Mouse (Mus musculus): Measurements from ENCODE around the gene Rpusd4. TPM values are rescaled to one million over a fixed set of nuclear protein-coding genes. Genes with fewer than 3 reads are reported as not detected.

Gene Rpusd4
- 1 to 10 TPM; 8.4 to 9.2 TPM for total RNA-seq (2021)

GRCm38 (mm10) chr9:35267146-35267975 lies at the start of gene Rpusd4, which contains the start of gene Fam118b:
TSS of gene Rpusd4 (plus strand) at chr9:35267865.
TSS of gene Fam118b (minus strand) at chr9:35267805.
- intact Hi-C loops (cut with DNase I), result loop anchor here (5.0 kb wide), 1 partner anchor 55 kb away; the partner anchor contains the start of gene Foxred1
- DNase-seq (ENCODE audit: low spot score in 2 of 2), result peak; percentile 94 to 95

DNA sequence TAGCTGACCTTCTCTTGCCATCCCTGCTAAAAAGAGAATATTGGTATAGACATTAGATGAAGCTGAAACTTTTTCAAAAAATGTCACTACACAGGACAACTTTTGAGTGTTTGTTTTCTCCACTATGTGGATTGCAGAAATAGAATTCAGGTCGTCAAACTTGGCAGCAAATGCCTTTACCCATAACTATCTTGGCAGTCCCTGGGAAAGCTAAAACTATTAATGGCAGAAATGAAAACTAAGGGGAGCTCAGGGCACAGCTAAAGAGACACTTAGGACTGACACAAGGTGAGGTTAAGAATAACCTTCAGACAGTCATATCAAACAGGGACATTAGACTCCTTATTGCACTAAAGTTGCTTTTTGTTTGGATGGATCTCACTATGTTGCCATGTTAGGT lies 49.7 kb upstream of the Rpusd4 start:
- no peak for DNase-seq (ENCODE audit: low spot score in 2 of 2)
- intact Hi-C loops (cut with DNase I), result no loop called here

DNA sequence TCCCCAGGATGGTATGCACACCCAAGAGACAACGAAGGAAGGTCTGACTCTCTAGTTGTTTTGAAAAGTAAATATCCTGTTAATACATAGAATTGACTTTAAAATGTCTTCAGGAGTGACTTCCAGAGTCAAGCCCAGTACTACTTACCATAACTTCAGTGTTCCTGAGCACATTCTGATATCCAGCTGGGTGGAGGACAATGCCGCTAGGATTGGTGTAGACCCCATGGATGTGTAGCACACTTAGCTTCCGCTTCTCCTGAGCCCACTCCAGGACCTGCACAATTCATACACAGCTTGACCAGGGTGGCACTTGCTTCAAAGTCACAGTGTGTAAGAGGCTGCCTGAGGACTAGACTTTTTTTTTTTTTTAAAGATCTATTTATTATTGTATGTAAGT lies 44.2 kb upstream of the Rpusd4 start:
- no peak for DNase-seq (ENCODE audit: low spot score in 2 of 2)
- intact Hi-C loops (cut with DNase I), result no loop called here

GRCm38 (mm10) chr9:35228671-35229070 lies 39.0 kb upstream of the Rpusd4 start:
- intact Hi-C loops (cut with DNase I), result no loop called here

DNA sequence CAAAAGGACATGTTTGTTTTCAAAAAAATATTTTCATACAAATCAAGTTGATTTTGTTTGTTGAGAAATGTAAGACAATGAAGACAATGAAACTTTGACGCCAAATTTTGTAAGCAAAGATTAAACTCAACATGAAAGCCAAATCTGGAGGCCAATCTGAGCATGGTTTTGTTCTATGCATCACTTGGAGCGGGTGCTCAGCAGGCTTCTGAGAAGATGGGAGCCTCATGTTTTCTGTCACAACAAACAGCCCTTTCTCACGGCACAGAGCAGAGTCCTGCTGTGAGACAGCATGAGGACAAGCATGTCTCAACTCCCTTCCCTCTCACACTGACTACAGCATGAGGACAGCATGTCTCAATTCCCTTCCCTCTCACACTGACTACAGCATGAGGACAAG lies 31.7 kb upstream of the Rpusd4 start:
- intact Hi-C loops (cut with DNase I), result no loop called here
- DNase-seq (ENCODE audit: low spot score in 2 of 2), result no peak

More at GRCm38 (mm10) chr9:35228671-35229070, 39.0 kb upstream of the Rpusd4 start:
- no peak for DNase-seq (ENCODE audit: low spot score in 2 of 2)

DNA sequence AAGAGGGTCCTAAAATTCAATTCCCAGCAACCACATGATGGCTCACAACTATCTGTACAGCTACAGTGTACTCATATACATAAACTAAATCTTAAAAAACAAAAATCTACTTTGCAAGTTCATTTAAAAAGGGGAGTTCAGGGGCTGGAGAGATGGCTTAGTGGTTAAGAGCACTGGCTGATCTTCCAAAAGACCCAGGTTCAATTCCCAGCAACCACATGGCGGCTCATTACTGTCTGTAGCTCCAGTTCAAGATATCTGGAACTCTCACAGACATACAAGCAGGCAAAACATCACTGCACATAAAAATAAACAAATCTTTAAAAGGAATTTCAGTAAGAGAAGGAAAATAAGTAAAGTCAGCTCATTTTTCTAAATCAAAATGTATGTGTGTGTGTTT lies 29.3 kb upstream of the Rpusd4 start:
- intact Hi-C loops (cut with DNase I), result no loop called here
- DNase-seq (ENCODE audit: low spot score in 2 of 2), result no peak

DNA sequence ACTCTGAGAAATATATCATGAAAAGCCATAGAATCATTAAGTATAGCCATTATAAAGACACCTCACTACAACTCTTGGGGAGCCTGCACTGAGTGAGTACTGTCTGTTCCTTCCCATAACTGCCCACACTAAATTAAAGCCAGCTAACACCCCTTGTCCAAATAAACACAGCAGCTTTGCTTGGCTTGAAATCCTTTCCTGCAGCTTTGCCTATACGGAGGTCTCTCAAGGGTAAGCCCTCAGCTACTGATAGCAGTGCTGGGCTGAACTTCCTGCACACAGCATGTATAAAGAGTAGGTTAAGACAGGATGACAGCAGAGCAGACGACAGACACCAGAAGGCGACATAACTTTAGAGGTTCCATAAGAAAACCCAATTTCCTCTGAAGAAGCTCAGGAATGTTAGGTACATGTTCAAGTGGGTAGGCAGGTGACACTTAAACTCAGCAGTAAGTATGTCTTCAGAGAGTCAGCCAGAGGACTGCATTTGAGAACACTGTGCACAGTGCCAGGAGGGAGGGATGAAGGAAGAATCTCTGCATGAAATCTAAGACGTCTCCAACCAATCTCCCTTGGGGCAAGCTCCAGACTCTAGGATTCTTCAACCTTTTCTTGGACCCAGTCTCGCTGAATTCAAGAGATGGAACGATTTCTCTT lies 28.6 kb upstream of the Rpusd4 start:
- no peak for DNase-seq (ENCODE audit: low spot score in 2 of 2)
- intact Hi-C loops (cut with DNase I), result no loop called here

GRCm38 (mm10) chr9:35239734-35240133 lies 27.9 kb upstream of the Rpusd4 start:
- intact Hi-C loops (cut with DNase I), result no loop called here
- DNase-seq (ENCODE audit: low spot score in 2 of 2), result no peak

DNA sequence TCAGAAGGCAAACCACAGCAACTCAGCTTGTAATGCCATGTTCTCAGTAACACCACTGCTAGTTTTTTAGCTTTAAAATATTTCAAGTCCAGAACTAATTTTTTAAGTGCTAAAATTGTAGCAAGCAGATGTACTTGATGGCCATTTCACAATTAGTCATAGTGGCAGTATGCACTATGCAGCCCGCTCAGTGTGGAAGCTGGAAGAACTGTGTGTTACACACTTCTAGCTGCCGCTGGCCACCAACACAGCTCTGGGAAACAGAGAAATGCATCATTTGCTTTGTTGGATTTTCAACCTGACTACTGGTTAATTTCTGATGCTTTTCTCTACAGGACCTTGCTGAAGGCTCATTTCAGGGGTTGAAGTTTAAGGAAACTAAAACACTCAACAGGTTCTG lies 20.3 kb upstream of the Rpusd4 start:
- no peak for DNase-seq (ENCODE audit: low spot score in 2 of 2)
- intact Hi-C loops (cut with DNase I), result no loop called here

DNA sequence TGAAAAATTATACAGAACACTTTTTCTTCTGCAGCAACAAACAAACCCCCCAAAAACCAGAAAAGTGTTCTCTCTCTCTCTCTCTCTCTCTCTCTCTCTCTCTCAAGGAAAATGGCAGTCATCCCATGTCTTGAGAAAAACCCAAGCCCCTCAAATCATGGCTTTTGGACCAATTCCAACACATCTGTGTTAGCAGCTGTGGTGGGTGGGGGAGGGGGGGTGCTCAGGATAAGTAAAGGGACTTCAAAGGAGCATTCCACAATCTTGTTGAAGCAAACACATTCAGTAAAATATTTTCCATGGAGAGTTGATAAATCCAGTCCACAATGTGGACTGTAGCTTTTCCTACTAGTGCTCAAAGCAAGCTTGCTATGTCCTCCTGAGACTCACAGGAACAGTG lies 18.2 kb upstream of the Rpusd4 start:
- intact Hi-C loops (cut with DNase I), result no loop called here
- DNase-seq (ENCODE audit: low spot score in 2 of 2), result no peak

GRCm38 (mm10) chr9:35257365-35257764 lies 10.3 kb upstream of the Rpusd4 start:
- intact Hi-C loops (cut with DNase I), result no loop called here
- DNase-seq (ENCODE audit: low spot score in 2 of 2), result no peak

DNA sequence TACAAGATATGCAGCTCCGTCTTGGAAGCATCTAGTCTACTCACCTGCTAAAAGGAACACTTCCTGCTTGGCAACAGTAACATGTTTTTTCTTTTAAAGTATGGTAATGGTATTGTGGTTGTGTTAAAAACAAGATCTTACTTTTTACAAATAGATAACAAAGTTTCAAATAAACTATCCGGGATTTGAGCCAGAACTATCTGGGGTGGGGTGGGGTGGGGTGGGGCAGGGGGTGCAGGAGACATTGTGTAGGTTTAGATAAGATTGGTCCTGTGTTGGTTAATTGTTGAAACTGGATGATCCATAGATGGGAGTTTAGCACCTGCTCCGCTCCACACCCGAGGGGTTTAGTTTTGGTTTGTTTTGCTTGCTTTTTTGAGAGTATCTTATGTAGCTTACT lies 5.2 kb upstream of the Rpusd4 start:
- intact Hi-C loops (cut with DNase I), result no loop called here
- DNase-seq (ENCODE audit: low spot score in 2 of 2), result no peak

DNA sequence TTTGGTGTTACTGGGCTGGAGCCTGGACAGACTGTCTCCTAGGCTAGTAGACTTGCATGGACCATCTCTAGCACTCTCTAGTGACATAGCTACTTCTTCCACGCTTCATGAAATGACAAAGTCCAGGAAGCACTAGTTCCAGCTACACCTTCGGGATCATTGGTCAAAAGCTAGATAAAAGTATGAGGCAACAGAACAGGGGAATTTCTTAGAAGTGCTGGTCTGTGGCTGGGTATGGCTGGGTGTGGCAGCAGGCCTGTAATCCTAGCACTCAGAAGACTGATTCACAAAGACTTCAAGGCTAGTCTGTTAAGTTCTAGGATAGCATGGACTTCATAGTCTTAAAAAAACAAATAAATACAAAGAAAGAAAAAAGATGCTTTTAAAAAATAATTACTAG lies 4.2 kb upstream of the Rpusd4 start:
- intact Hi-C loops (cut with DNase I), result no loop called here
- DNase-seq (ENCODE audit: low spot score in 2 of 2), result no peak

- intact Hi-C loops (cut with DNase I), result no loop called here
- DNase-seq (ENCODE audit: low spot score in 2 of 2), result no peak
These were observed 3.2 kb upstream of the Rpusd4 start for GRCm38 (mm10) chr9:35264509-35264908.

DNA sequence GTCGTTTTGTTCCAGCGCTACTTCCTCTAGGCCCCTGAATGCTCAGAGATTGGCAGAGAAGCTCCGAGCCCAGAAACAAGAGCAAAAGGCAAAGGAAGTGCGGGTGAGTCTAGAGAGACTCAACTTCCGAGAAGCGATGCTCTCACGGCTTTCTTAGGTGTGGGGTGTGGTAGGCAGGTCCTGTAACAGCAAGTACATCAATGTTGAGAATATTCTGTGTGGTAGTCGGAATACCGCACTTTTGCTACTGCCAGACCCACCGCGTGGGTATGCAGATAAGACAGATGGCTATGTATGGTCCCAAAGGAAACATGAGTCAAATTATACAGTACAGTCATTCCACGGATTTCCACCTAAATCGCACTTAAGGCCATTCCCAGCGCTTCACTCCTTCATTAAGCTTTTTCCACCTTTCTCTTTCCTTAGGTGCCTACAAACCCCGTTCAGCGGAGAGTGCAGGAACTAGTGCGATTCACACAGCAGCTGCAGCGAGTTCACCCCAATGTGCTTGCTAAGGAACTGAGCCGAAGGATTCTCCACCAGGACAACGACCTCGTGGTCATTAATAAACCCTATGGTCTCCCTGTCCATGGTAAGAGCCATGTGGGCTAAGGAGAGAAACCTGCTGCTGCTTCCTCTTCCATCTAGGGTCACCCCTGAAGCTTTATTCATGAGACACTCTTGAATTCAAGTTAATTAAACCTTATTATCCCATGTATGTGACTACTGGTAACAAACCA lies 481 bp downstream of the Rpusd4 start:
- DNase-seq (ENCODE audit: low spot score in 2 of 2), result peak in 1 of 2 experiments; percentile 35
- intact Hi-C loops (cut with DNase I), result loop anchor here (5.0 kb wide), 1 partner anchor 56 kb away; the partner anchor contains the start of gene Foxred1

- intact Hi-C loops (cut with DNase I), result no loop called here
- DNase-seq (ENCODE audit: low spot score in 2 of 2), result peak in 1 of 2 experiments; percentile 62
These were observed 10.2 kb downstream of the Rpusd4 start for GRCm38 (mm10) chr9:35277855-35278365.

DNA sequence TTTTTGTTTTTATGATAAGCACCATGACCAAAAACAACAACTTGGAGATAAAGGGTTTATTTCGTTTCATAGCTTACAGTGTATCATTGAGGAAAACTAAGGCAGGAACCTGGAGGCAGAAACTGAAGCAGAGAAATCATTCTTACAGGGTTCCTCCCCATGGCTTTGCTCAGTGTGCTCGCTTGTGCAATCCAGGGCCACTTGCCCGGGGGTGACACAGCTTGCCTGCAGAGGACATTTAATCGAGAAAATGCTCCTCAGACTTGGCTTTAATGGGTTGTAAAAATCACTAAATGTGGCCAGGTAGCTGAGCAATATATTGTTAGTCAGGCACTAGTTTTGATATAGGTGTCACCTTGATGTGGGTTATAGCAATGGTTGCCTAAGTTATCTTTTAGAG lies 10.8 kb downstream of the Rpusd4 start:
- no peak for DNase-seq (ENCODE audit: low spot score in 2 of 2)
- intact Hi-C loops (cut with DNase I), result no loop called here

GRCm38 (mm10) chr9:35282006-35282850 lies 14.6 kb downstream of the Rpusd4 start:
- intact Hi-C loops (cut with DNase I), result loop anchor here (1.0 to 10.0 kb wide), 4 partner anchors 140 to 1413 kb away; partner anchors contain the start of genes Acrv1 and Cdon
- DNase-seq (ENCODE audit: low spot score in 2 of 2), result peak; percentile 66 to 76

DNA sequence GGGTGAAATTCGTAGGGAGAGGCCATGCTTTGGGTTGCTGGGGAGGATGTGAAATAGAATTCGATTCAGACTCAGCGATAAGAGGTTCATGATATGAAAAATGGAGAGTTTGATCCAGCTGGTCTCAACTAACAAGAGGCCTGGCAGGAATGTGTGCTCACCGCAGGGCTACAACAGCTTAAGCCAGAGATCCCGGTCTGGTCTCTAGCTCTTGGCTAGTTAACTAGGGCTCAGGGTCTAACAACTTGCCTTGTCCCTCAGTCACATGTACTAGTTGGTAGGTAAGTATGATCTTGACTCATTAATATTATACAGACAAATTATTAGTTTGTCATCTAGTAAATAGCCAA lies 15.2 kb downstream of the Rpusd4 start:
- DNase-seq (ENCODE audit: low spot score in 2 of 2), result no peak
- intact Hi-C loops (cut with DNase I), result loop anchor here (1.0 to 10.0 kb wide), 4 partner anchors 139 to 1412 kb away; partner anchors contain the start of genes Acrv1 and Cdon

Data from left cerebral cortex, postnatal 25 days (tissue).